Mouse (Mus musculus) adrenal gland, postnatal 36 days (tissue): ENCODE measurements at regions not wholly inside any gene's neighbourhood (a gene's known extent, or its start where the extent isn't known, plus 50 kb on each side); places are given as distances from the start of the nearest gene placed in this dataset.

Experiments
- DNase-seq, 2 experiments: peaks; one replicate each; pipeline ENCODE4 v3.0.0; 2021; ENCODE audit warnings: mixed read lengths in 1 of 2

- no peak for DNase-seq
Measured at GRCm38 (mm10) chr5:131377136-131377535, 68.8 kb upstream of the Galnt17 start.

- DNase-seq, result no peak
Measured at GRCm38 (mm10) chr5:131371341-131372134, 63.2 kb upstream of the Galnt17 start.

DNA sequence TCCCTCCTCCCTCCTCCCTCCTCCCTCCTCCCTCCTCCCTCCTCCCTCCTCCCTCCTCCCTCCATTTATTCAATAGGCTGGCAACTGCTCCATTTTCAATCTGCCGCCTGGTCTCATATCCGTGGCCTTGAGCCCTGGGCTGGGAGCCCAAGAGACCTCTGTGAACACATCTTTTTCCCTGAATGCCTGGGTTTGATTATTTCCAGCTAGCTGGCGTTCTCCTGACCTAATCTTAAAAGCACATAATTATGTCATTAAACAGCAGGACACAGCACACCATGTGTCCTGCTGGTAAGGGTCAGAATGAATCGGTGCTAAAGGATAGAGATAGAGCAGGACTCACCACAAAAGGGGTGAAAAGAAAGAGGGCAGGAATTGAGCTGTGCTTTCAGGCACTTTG lies 59.2 kb upstream of the Galnt17 start:
- DNase-seq, result peak in 1 of 2 experiments; percentile 22

- no peak for DNase-seq
Measured at GRCm38 (mm10) chr5:131359831-131360230, 51.5 kb upstream of the Galnt17 start.
